Mouse (Mus musculus): ENCODE results near the gene Prdm16.

DNA sequence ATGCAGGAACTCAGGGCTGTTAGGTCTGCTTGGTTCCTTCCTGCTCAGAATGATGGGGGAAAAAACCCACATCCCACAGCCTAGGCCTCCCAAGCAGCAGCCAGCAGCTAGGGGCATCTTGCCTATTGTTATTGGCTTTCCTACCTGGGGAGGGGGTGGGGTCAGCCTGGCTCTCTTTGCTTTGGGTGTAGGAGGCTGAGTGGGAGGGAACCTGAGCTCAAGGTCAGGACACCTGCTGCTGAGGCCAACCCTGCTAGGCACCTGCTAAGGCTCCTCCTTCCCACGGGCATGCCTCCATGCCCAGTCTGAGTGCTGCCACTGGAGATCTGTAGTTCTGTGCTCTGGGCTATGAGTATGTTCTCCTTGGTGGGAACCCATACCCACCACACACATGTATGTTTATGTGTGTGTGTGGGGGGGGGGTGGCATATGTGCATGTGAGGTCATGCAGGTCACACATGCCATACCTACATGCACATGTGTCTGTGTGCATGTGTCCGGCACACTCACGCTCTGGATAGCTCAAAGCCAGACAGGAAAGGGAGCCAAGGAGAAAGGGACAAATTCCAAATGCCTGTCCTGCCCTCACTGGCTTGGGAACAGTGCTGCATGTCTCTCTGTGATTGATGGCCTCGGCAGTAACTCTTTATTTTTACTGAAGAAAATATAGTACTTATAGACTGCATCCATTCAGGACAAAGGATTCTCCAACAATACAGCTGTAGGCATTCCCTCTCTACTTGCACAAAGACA is 139.1 kb downstream of the Prdm16 start:
- TF ChIP-seq GATA1 (IDR thresholded peaks at IDR 0.05; ENCODE audit: borderline replicate concordance, low read length) (no peak), FLI1 (IDR thresholded peaks at IDR 0.05; ENCODE audit: low read length) (no peak)

All from megakaryocyte, embryonic 14.5 days (primary cell).